Mouse (Mus musculus) MEL (cell line): ENCODE results near the gene Ppib. TPM values are rescaled to one million over a fixed set of nuclear protein-coding genes. Genes with fewer than 3 reads are reported as not detected.

ENCODE experiments used
- DNase-seq: peaks from one replicate; pipeline ENCODE4 v3.0.0; 2011; ENCODE audit warnings: low read depth, low spot score
- H3K27ac ChIP-seq: 2 replicates; pipeline ENCODE4 v1.5.1; 2012; ENCODE audit warnings: low read depth, mild to moderate bottlenecking, control low read depth, low read length, moderate library complexity; ENCODE audit not compliant: control insufficient read depth
- H3K27me3 ChIP-seq, 2 experiments: fragments of 150-350 bp in 1 of 2; sonication (generic) in 1 of 2; 2 replicates each; pipeline ENCODE4 v1.6.1; 2012; ENCODE audit warnings: low read length in 2 of 2, mild to moderate bottlenecking in 2 of 2, improper control_type of control experiment in 1 of 2, moderate library complexity in 1 of 2; ENCODE audit not compliant: insufficient read depth in 2 of 2, control insufficient read depth in 1 of 2
- H3K36me3 ChIP-seq, 2 experiments: 2 replicates each; pipeline ENCODE4 v1.6.1; 2012 to 2014; ENCODE audit warnings: low read length in 2 of 2, improper control_type of control experiment in 1 of 2, inconsistent platforms in 1 of 2, mild to moderate bottlenecking in 1 of 2; ENCODE audit not compliant: insufficient read depth in 2 of 2, control insufficient read depth in 1 of 2
- H3K4me1 ChIP-seq, 2 experiments: fragments of 150-350 bp in 1 of 2; sonication (generic) in 1 of 2; 2 replicates each; pipeline ENCODE4 v1.6.1; 2012; ENCODE audit warnings: low read length in 2 of 2, improper control_type of control experiment in 1 of 2, mild to moderate bottlenecking in 1 of 2; ENCODE audit not compliant: insufficient read depth in 2 of 2, control insufficient read depth in 1 of 2
- H3K4me3 ChIP-seq, 2 experiments: fragments of 150-350 bp in 1 of 2; sonication (generic) in 1 of 2; 2 replicates each; pipeline ENCODE4 v1.5.1; 2012; ENCODE audit warnings: low read depth in 2 of 2, low read length in 2 of 2, mild to moderate bottlenecking in 2 of 2, moderate library complexity in 2 of 2, control low read depth in 1 of 2, improper control_type of control experiment in 1 of 2; ENCODE audit not compliant: control insufficient read depth in 1 of 2, insufficient read depth in 1 of 2
- H3K79me2 ChIP-seq: 2 replicates; pipeline ENCODE4 v1.6.1; 2012; ENCODE audit warnings: mild to moderate bottlenecking, low read length, moderate library complexity; ENCODE audit not compliant: control insufficient read depth, poor library complexity, insufficient read depth
- H3K9ac ChIP-seq: 2 replicates; pipeline ENCODE4 v1.6.1; 2012; ENCODE audit warnings: low read depth, mild to moderate bottlenecking, control low read depth, low read length, moderate library complexity; ENCODE audit not compliant: control insufficient read depth, poor library complexity, severe bottlenecking
- H3K9me3 ChIP-seq: fragments of 150-350 bp; sonication (generic); replicated peaks from 2 replicates; pipeline ENCODE4 v1.6.1; 2012; ENCODE audit warnings: mild to moderate bottlenecking, low read length, improper control_type of control experiment, moderate library complexity; ENCODE audit not compliant: insufficient read depth
- CHD2 ChIP-seq: IDR thresholded peaks from 2 replicates; pipeline ENCODE4 v1.6.1; 2011; ENCODE audit warnings: low read length, improper control_type of control experiment
- CTCF ChIP-seq, 3 experiments: IDR thresholded peaks in 2 of 3; conservative IDR thresholded peaks in 1 of 3; 2 replicates each; pipeline ENCODE4 v1.5.1; 2011 to 2012; ENCODE audit warnings: low read length in 3 of 3, low read depth in 2 of 3, mild to moderate bottlenecking in 2 of 3, improper control_type of control experiment in 1 of 3, inconsistent platforms in 1 of 3, mixed read lengths in 1 of 3, moderate library complexity in 1 of 3; ENCODE audit not compliant: control insufficient read depth in 1 of 3, insufficient read depth in 1 of 3, poor library complexity in 1 of 3, severe bottlenecking in 1 of 3
- E2F4 ChIP-seq: IDR thresholded peaks from 2 replicates; pipeline ENCODE4 v1.6.1; 2011; ENCODE audit warnings: low read depth, low read length, improper control_type of control experiment, borderline replicate concordance
- ETS1 ChIP-seq: IDR thresholded peaks from 2 replicates; pipeline ENCODE4 v1.6.1; 2012; ENCODE audit warnings: low read depth, mild to moderate bottlenecking, inconsistent platforms, low read length, improper control_type of control experiment, moderate library complexity
- HCFC1 ChIP-seq: IDR thresholded peaks from 2 replicates; pipeline ENCODE4 v1.6.1; 2012; ENCODE audit warnings: low read depth, mild to moderate bottlenecking, inconsistent platforms, low read length, improper control_type of control experiment, moderate library complexity
- KAT2A ChIP-seq: conservative IDR thresholded peaks from 2 replicates; pipeline ENCODE4 v1.6.1; 2012; ENCODE audit warnings: low read depth, low read length, improper control_type of control experiment, inconsistent platforms
- MEF2A ChIP-seq: IDR thresholded peaks from 2 replicates; pipeline ENCODE4 v1.6.1; 2014; ENCODE audit warnings: low read depth, mild to moderate bottlenecking, inconsistent platforms, low read length, improper control_type of control experiment; ENCODE audit not compliant: poor library complexity, insufficient replicate concordance, severe bottlenecking; ENCODE audit errors: extremely low read depth
- MYB ChIP-seq: IDR thresholded peaks from 2 replicates; pipeline ENCODE4 v1.6.1; 2011; ENCODE audit warnings: mild to moderate bottlenecking, low read depth, low read length, improper control_type of control experiment
- MYC ChIP-seq: IDR thresholded peaks from 2 replicates; pipeline ENCODE4 v1.6.1; 2011; ENCODE audit warnings: low read depth, mild to moderate bottlenecking, low read length, improper control_type of control experiment, moderate library complexity
- POLR2A ChIP-seq, 2 experiments: IDR thresholded peaks; 2 replicates each; pipeline ENCODE4 v1.6.1; 2011 to 2012; ENCODE audit warnings: low read length in 2 of 2, mild to moderate bottlenecking in 2 of 2, control low read depth in 1 of 2, improper control_type of control experiment in 1 of 2, low read depth in 1 of 2, moderate library complexity in 1 of 2; ENCODE audit not compliant: control insufficient read depth in 1 of 2, insufficient read depth in 1 of 2, poor library complexity in 1 of 2
- RAD21 ChIP-seq: IDR thresholded peaks from 2 replicates; pipeline ENCODE4 v1.6.1; 2011; ENCODE audit warnings: mild to moderate bottlenecking, low read depth, low read length, improper control_type of control experiment
- RCOR1 ChIP-seq: IDR thresholded peaks from 2 replicates; pipeline ENCODE4 v1.6.1; 2012; ENCODE audit warnings: low read depth, mild to moderate bottlenecking, inconsistent platforms, low read length, improper control_type of control experiment
- SIN3A ChIP-seq: IDR thresholded peaks from 2 replicates; pipeline ENCODE4 v1.6.1; 2012; ENCODE audit warnings: low read length, improper control_type of control experiment, inconsistent platforms
- SMC3 ChIP-seq: IDR thresholded peaks from 2 replicates; pipeline ENCODE4 v1.6.1; 2011; ENCODE audit warnings: low read depth, low read length, improper control_type of control experiment
- TBP ChIP-seq: IDR thresholded peaks from 2 replicates; pipeline ENCODE4 v1.8.0; 2011; ENCODE audit warnings: low read depth, low read length, improper control_type of control experiment
- TCF12 ChIP-seq: IDR thresholded peaks from 2 replicates; pipeline ENCODE4 v1.6.1; 2014; ENCODE audit warnings: low read depth, mild to moderate bottlenecking, inconsistent platforms, low read length, improper control_type of control experiment, moderate library complexity
- ZMIZ1 ChIP-seq: IDR thresholded peaks from 2 replicates; pipeline ENCODE4 v1.6.1; 2012; ENCODE audit warnings: low read depth, mild to moderate bottlenecking, inconsistent platforms, low read length, improper control_type of control experiment, moderate library complexity
- polyA plus RNA-seq, 2 experiments: library from polyadenylated mRNA; stranded (reverse) in 1 of 2; unstranded in 1 of 2; fragments of >175 nt in 1 of 2; fragments of >200 nt in 1 of 2; gene quantifications; 2 replicates each; pipeline versions ENCODE4 v1.2.1 to v1.2.4; 2012; ENCODE audit warnings: low replicate concordance in 2 of 2, low read depth in 1 of 2; ENCODE audit not compliant: insufficient read length in 2 of 2, insufficient read depth in 1 of 2, missing spikeins in 1 of 2
- total RNA-seq: library from RNA; depleted of rRNA; stranded (reverse); fragments of 300-350 nt; gene quantifications from 2 replicates; pipeline ENCODE4 v1.2.3, GENCODE M21; 2012

Ppib gene
- total and polyA plus RNA-seq, 3 experiments: 291 to 413 TPM; not detected in 1

DNA sequence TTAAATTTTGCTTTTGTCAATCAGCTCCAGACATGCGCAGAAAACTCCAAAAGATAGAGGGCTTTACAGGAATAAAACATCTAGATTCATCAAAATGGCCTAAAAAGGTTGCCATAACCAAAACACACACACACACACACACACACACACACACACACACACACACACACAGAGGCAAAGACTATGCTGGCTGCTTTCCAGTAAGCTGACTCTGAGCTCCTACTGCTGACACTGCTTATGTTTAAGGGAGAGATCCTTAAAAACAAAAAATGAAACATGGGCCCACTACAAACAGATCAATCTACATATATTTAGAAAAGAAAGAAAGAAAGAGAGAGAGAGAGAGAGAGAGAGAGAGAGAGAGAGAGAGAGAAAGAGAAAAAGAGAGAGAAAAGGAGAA, 7.3 kb upstream of the Ppib start:
- Histone ChIP-seq H3K27me3 (no peaks in the 10 kb centered on the region), H3K27ac (no peak overlapping the region), H3K4me1 (peaks cover 4 to 14% of the 10 kb centered on the region in 2 experiments), H3K9ac (no peak overlapping the region), H3K4me3 (no peak overlapping the region), H3K9me3 (no peaks in the 10 kb centered on the region), H3K36me3 (peaks cover 0 to 16% of the 10 kb centered on the region in 2 experiments; a peak in 2 of 4 replicates), H3K79me2 (no peaks in the 10 kb centered on the region)
- TF ChIP-seq E2F4 (no peak), HCFC1 (no peak; the same call in 1 of the 2 replicates), KAT2A (no peak), ETS1 (0 out of 2 replicates have a peak, but pooled peaks have one; percentile 26), SIN3A (0 out of 2 replicates have a peak, but pooled peaks have one; percentile 10)
- DNase-seq: peak; percentile 65

DNA sequence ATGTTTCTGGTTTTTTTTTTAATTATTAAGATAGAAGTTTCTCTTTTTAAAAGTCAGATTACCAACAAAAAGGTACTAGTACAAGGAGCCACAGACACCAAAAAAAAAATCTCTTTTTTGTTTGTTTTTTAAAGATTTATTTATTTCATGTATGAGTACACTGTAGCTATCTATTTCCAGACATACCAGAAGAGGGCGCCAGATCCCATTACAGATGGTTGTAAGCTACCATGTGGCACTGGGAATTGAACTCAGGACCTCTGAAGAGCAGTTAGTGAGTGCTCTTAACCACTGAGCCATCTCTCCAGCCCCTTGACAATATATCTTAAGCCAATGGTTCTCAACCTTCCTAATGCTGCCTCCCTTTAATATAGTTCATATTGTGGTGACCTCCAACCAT, 6.4 kb upstream of the Ppib start:
- DNase-seq: peak; percentile 39
- Histone ChIP-seq H3K27me3 (no peaks in the 10 kb centered on the region), H3K4me3 (no peak overlapping the region), H3K9me3 (no peaks in the 10 kb centered on the region), H3K36me3 (peaks cover 0 to 16% of the 10 kb centered on the region in 2 experiments; a peak in 2 of 4 replicates), H3K27ac (no peak overlapping the region), H3K79me2 (no peaks in the 10 kb centered on the region), H3K9ac (no peak overlapping the region), H3K4me1 (peaks cover 4 to 14% of the 10 kb centered on the region in 2 experiments)
- TF ChIP-seq SMC3 (no peak; the same call in 1 of the 2 replicates), MYB (no peak), TCF12 (no peak), ZMIZ1 (no peak), MYC (0 out of 2 replicates have a peak, but pooled peaks have one; percentile 27), CHD2 (no peak), RAD21 (peak; percentile 10), CTCF (IDR thresholded peaks at IDR 0.05 in 2 of 3, conservative IDR thresholded peaks at IDR 0.05 in 1 of 3; ENCODE audit: control insufficient read depth in 1 of 3, insufficient read depth in 1 of 3, low read depth in 2 of 3, low read length in 3 of 3, poor library complexity in 1 of 3, severe bottlenecking in 1 of 3) (peak in 2 of 3 experiments; percentile 44 to 52; a peak in 5 of 6 replicates), RCOR1 (no peak), POLR2A (IDR thresholded peaks at IDR 0.05; ENCODE audit: control insufficient read depth in 1 of 2, insufficient read depth in 1 of 2, low read depth in 1 of 2, low read length in 2 of 2, poor library complexity in 1 of 2) (no peak)

DNA sequence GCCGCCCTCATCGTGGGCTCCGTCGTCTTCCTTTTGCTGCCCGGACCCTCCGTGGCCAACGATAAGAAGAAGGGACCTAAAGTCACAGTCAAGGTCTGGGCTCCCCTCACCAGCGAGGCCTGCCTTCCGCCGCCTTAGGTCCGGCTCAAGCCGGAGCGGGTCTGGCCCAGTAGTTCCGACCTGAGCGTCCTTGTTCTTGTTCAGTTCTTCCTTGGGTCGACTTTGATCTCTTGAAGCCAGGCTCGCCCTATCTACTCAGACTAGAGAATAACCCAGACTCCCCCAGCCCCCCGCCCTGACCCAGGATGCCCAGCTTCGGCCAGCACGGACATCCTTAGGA, 256 bp downstream of the Ppib start:
- Histone ChIP-seq H3K27ac (peak overlapping the region; percentile 58), H3K36me3 (peaks cover 8 to 9% of the 10 kb centered on the region in 2 experiments), H3K4me3 (peak overlapping the region; percentile 91 to 97), H3K79me2 (peaks cover 14% of the 10 kb centered on the region), H3K9ac (peak overlapping the region; percentile 90), H3K27me3 (no peaks in the 10 kb centered on the region), H3K9me3 (no peaks in the 10 kb centered on the region), H3K4me1 (peaks cover 3 to 7% of the 10 kb centered on the region in 2 experiments; a peak in 3 of 4 replicates)
- no peak for DNase-seq
- TF ChIP-seq MEF2A (0 out of 2 replicates have a peak, but pooled peaks have one; percentile 8), TBP (no peak)
